Mouse (Mus musculus) olfactory bulb, adult 2 months (tissue): ENCODE results near the gene Bicc1.

ENCODE experiments used
- CTCF ChIP-seq: fragments of 200-500 bp; IDR thresholded peaks from 2 replicates; pipeline ENCODE4 v1.5.1; 2012; ENCODE audit warnings: low read depth, mild to moderate bottlenecking, low read length, moderate library complexity; ENCODE audit not compliant: insufficient read depth
- POLR2A ChIP-seq: fragments of 200-500 bp; IDR thresholded peaks from 2 replicates; pipeline ENCODE4 v1.6.1; 2012; ENCODE audit warnings: mild to moderate bottlenecking, low read depth, low read length, moderate library complexity; ENCODE audit not compliant: insufficient read depth

- TF ChIP-seq CTCF: no peak
- TF ChIP-seq POLR2A: no peak
Measured at GRCm38 (mm10) chr10:71002186-71002585, 157.3 kb downstream of the Bicc1 start.
